Mouse (Mus musculus) hindbrain, embryonic 14.5 days (tissue): ENCODE measurements at regions not wholly inside any gene's neighbourhood (a gene's known extent, or its start where the extent isn't known, plus 50 kb on each side); places are given as distances from the start of the nearest gene placed in this dataset.

Experiments
- ATAC-seq: fragments of 200-750 bp; cut with Nextera tagmentation; 2 replicates; pipeline ENCODE4 v1.8.0; 2017; ENCODE audit warnings: moderate number of reproducible peaks, mild to moderate bottlenecking, moderate TSS enrichment, moderate library complexity; ENCODE audit not compliant: low FRiP score
- DNase-seq: peaks from one replicate; pipeline ENCODE4 v3.0.0-alpha.2; 2015; ENCODE audit warnings: low spot score
- H3K27ac ChIP-seq: fragments of 300-500 bp; sonication (generic); 2 replicates; pipeline ENCODE4 v1.5.1; 2014; ENCODE audit warnings: mild to moderate bottlenecking, moderate library complexity
- H3K27me3 ChIP-seq: fragments of 300-500 bp; sonication (generic); 2 replicates; pipeline ENCODE4 v1.6.1; 2014; ENCODE audit warnings: mild to moderate bottlenecking, low read length, mixed read lengths; ENCODE audit not compliant: control insufficient read depth, insufficient read depth
- H3K36me3 ChIP-seq: fragments of 300-500 bp; sonication (generic); replicated peaks from 2 replicates; pipeline ENCODE4 v1.6.1; 2014; ENCODE audit not compliant: control insufficient read depth, insufficient read depth
- H3K4me1 ChIP-seq: fragments of 300-500 bp; sonication (generic); replicated peaks from 2 replicates; pipeline ENCODE4 v1.6.1; 2014; ENCODE audit warnings: antibody characterized with exemption, low read length, mixed read lengths; ENCODE audit not compliant: control insufficient read depth, insufficient read depth
- H3K4me2 ChIP-seq: fragments of 300-500 bp; sonication (generic); replicated peaks from 2 replicates; pipeline ENCODE4 v1.6.1; 2014; ENCODE audit warnings: mild to moderate bottlenecking, moderate library complexity
- H3K4me3 ChIP-seq: fragments of 300-500 bp; sonication (generic); replicated peaks from 2 replicates; pipeline ENCODE4 v1.5.1; 2014; ENCODE audit warnings: mild to moderate bottlenecking, low read length
- H3K9ac ChIP-seq: fragments of 300-500 bp; sonication (generic); 2 replicates; pipeline ENCODE4 v1.6.1; 2014
- H3K9me3 ChIP-seq: fragments of 300-500 bp; sonication (generic); 2 replicates; pipeline ENCODE4 v1.6.1; 2016; ENCODE audit warnings: low read length; ENCODE audit not compliant: control insufficient read depth
- WGBS: fragments of 180-500 bp; shearing (Covaris S2); extraction: QIAGEN DNeasy Blood & Tissue Kit; methylation state at CpG from one replicate; pipeline ENCODE4 v1.1.7; 2014; 5-methylcytosine and 5-hydroxymethylcytosine counted together

GRCm38 (mm10) chr12:16382417-16382988 lies 228.3 kb downstream of the Lpin1 start:
- WGBS, result 80% methylated on average over 11 of the region's 11 CpGs
- H3K36me3 ChIP-seq, result no peaks in the 10 kb centered on the region

GRCm38 (mm10) chr12:16381026-16381425 lies 229.7 kb downstream of the Lpin1 start:
- ATAC-seq (no peak), DNase-seq (no peak)
- H3K4me3 ChIP-seq, result no peak overlapping the region
- peaks cover under 1% of the 10 kb centered on the region; the same call in 1 of the 2 replicates for H3K9me3 ChIP-seq
- no peaks in the 10 kb centered on the region for H3K27me3 ChIP-seq
- no peak overlapping the region for H3K9ac ChIP-seq
- H3K4me2 ChIP-seq, result no peak overlapping the region
- H3K36me3 ChIP-seq, result no peaks in the 10 kb centered on the region
- 85% methylated on average over 4 of the region's 4 CpGs for WGBS
- H3K4me1 ChIP-seq, result no peaks in the 10 kb centered on the region
- H3K27ac ChIP-seq, result no peak overlapping the region

More at GRCm38 (mm10) chr12:16382417-16382988, 228.3 kb downstream of the Lpin1 start:
- no peak overlapping the region for H3K27ac ChIP-seq
- no peak overlapping the region for H3K4me3 ChIP-seq
- H3K9ac ChIP-seq, result no peak overlapping the region
- ATAC-seq (no peak), DNase-seq (no peak)
- H3K4me2 ChIP-seq, result no peak overlapping the region
- H3K27me3 ChIP-seq, result no peaks in the 10 kb centered on the region
- H3K9me3 ChIP-seq, result peaks cover 7% of the 10 kb centered on the region; the same call in 1 of the 2 replicates
- no peaks in the 10 kb centered on the region for H3K4me1 ChIP-seq

DNA sequence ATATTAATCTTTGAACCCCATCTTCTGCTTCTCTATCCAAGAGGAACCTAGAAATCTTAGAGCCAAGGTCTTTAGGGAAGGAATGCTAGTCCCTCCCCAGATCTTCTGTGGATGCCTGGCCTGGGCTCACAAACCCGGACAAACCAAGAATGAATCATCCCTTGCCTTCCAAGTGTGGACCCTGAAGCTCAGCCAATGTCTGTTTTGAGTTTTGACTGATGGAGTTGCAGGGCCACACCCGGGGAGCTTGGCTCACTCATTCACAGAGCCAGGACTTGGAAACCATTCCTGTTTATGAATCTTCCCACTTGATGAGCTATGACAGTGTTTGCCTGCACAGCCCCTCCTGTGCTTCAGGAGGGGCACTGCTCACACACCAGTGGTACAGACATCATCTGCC lies 230.4 kb downstream of the Lpin1 start:
- Histone ChIP-seq H3K9me3 (no peaks in the 10 kb centered on the region), H3K27me3 (no peaks in the 10 kb centered on the region), H3K36me3 (no peaks in the 10 kb centered on the region), H3K4me2 (no peak overlapping the region), H3K27ac (no peak overlapping the region), H3K4me3 (no peak overlapping the region), H3K4me1 (no peaks in the 10 kb centered on the region), H3K9ac (no peak overlapping the region)
- 90% methylated on average over 2 of the region's 2 CpGs for WGBS
- DNase-seq (no peak), ATAC-seq (no peak)

DNA sequence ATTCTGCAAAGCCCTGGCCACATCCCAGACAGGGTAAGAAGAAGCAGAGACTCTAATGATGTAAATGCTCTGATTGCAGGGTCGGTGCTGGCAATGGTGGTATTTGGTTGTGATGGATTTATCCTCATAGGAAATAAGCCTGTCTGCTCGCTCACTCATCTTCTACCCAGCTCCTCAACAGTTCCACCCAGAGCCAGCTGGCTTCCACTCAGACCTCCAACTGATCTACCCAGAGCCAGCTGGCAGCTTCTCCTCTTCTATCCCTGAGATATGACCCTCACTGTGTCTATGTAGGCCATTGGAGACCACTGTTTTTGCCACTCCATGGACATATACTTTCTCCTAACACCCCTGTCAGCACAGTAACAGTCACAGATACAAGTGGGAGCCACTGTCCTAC lies 231.4 kb downstream of the Lpin1 start:
- 89% methylated on average over 2 of the region's 2 CpGs for WGBS
- Histone ChIP-seq H3K27ac (no peak overlapping the region), H3K4me1 (no peaks in the 10 kb centered on the region), H3K9ac (no peak overlapping the region), H3K36me3 (no peaks in the 10 kb centered on the region), H3K4me2 (no peak overlapping the region), H3K27me3 (no peaks in the 10 kb centered on the region), H3K9me3 (no peaks in the 10 kb centered on the region), H3K4me3 (no peak overlapping the region)
- DNase-seq, result no peak
- ATAC-seq, result no peak

DNA sequence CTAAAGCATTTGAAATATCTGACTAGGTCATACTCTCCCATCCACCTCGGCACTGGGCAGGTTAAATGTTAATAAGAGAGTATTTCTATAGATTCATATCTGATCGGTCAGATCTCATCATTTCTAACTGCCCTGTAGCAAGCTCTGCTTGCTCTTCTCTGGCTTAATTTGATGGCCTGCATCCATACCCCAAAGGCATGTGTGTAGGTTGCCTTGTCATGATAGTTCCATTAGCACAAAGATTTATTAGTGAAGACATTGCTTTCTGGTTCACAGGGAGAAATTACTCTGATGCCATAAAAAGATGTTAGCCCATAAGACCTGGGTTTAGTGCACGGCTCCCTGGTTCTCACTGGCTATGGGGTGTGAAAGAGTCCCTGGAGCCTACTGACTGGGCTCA lies 232.3 kb downstream of the Lpin1 start:
- no peak overlapping the region for H3K4me2 ChIP-seq
- no peak overlapping the region for H3K27ac ChIP-seq
- no peaks in the 10 kb centered on the region for H3K9me3 ChIP-seq
- H3K9ac ChIP-seq, result no peak overlapping the region
- H3K27me3 ChIP-seq, result no peaks in the 10 kb centered on the region
- H3K4me3 ChIP-seq, result no peak overlapping the region
- H3K4me1 ChIP-seq, result no peaks in the 10 kb centered on the region
- DNase-seq (no peak), ATAC-seq (no peak)
- H3K36me3 ChIP-seq, result no peaks in the 10 kb centered on the region
- WGBS, result 74% methylated on average over 3 of the region's 3 CpGs

DNA sequence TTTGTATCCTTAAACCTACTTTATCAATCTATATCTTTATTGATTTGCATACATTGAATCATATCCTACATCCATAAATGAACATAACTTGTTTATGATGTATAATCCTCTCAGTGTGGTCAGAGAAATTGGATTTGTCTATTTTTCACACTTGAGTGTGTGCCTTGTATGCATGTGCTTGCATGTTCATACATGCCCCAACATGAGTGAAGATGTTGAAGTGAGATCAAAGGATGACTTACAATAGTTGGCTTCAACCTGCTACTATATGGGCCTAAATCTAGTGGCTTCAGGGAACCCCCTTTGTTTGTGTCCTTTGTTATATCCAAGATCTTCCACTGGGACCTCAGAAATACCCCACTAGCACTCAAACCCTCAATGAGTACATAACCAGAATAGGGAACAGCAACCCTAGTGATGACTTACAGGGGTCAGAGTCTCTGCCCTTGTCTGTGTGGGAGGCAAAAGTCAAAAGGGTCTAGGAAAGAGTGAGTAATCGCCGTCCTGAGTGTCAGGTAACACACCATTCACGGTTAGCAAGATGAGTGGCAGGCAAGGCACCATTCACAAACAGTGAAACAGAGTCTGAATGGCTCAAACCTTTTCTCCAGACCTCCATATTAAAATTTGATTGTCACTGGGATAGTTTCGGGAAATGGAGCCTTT lies 236.3 kb downstream of the Lpin1 start:
- Histone ChIP-seq H3K9ac (no peak overlapping the region), H3K4me2 (no peak overlapping the region), H3K9me3 (no peaks in the 10 kb centered on the region), H3K27ac (no peak overlapping the region), H3K27me3 (no peaks in the 10 kb centered on the region), H3K4me3 (no peak overlapping the region), H3K36me3 (no peaks in the 10 kb centered on the region), H3K4me1 (no peaks in the 10 kb centered on the region)
- WGBS, result 88% methylated on average over 4 of the region's 4 CpGs
- no peak for DNase-seq
- ATAC-seq, result no peak

- no peak for ATAC-seq
- WGBS, result 82% methylated on average over 7 of the region's 7 CpGs
- no peak for DNase-seq
These were observed 240.7 kb downstream of the Lpin1 start for GRCm38 (mm10) chr12:16370061-16370460.

DNA sequence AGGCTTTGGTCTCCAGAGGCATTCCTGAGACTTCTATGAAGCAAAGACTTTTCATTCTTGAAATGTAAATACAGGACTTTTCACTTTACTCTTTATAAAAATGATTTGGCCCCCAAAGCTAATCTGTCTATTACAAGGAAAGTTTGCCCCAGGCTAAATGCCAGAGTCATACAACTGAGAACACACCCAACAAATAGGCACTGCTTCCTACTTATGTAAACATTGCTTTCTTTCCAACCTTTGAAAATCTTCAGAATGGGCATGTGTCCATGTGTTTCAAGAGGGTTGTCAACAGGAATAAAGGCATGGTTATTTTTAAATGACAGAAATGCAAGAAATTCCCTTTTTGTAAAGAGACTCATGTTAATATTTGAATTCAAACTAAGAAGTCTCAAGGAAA lies 248.4 kb downstream of the Lpin1 start:
- no peaks in the 10 kb centered on the region for H3K4me1 ChIP-seq
- no peak overlapping the region for H3K4me2 ChIP-seq
- no peak overlapping the region for H3K9ac ChIP-seq
- no peaks in the 10 kb centered on the region for H3K36me3 ChIP-seq
- H3K27ac ChIP-seq, result no peak overlapping the region
- H3K4me3 ChIP-seq, result no peak overlapping the region
- H3K27me3 ChIP-seq, result no peaks in the 10 kb centered on the region
- DNase-seq, result no peak
- no peak for ATAC-seq
- H3K9me3 ChIP-seq, result no peaks in the 10 kb centered on the region; the same call in none of the 2 replicates

More at GRCm38 (mm10) chr12:16370061-16370460, 240.7 kb downstream of the Lpin1 start:
- H3K36me3 ChIP-seq, result no peaks in the 10 kb centered on the region
- no peaks in the 10 kb centered on the region for H3K9me3 ChIP-seq
- H3K9ac ChIP-seq, result no peak overlapping the region
- H3K4me2 ChIP-seq, result no peak overlapping the region
- no peaks in the 10 kb centered on the region for H3K27me3 ChIP-seq
- no peak overlapping the region for H3K27ac ChIP-seq
- H3K4me1 ChIP-seq, result no peaks in the 10 kb centered on the region
- no peak overlapping the region for H3K4me3 ChIP-seq

GRCm38 (mm10) chr12:16358831-16359230 lies 251.9 kb downstream of the Lpin1 start:
- no peak overlapping the region for H3K4me2 ChIP-seq
- no peaks in the 10 kb centered on the region for H3K27me3 ChIP-seq
- H3K9ac ChIP-seq, result no peak overlapping the region
- H3K27ac ChIP-seq, result no peak overlapping the region
- no peaks in the 10 kb centered on the region; the same call in none of the 2 replicates for H3K9me3 ChIP-seq
- no peaks in the 10 kb centered on the region for H3K36me3 ChIP-seq
- 37% methylated on average over 1 of the region's 1 CpGs for WGBS
- ATAC-seq, result no peak
- H3K4me1 ChIP-seq, result no peaks in the 10 kb centered on the region
- H3K4me3 ChIP-seq, result no peak overlapping the region
- DNase-seq, result no peak
